Mouse (Mus musculus) heart, postnatal 10 days (tissue): Measurements from ENCODE around the gene Ryr2. TPM values are rescaled to one million over a fixed set of nuclear protein-coding genes. Genes with fewer than 3 reads are reported as not detected.
A peak's percentile ranks its signal among the peaks of the same experiment; 100 is the strongest.

ENCODE experiments used
- DNase-seq, 2 experiments: peaks; one replicate each; pipeline ENCODE4 v3.0.0; 2021
- intact Hi-C: fragments of 180-260 bp; cut with DNase I; formaldehyde crosslinking; loops from one replicate; pipeline ENCODE4 v1.15.1; 2025
- total RNA-seq, 2 experiments: library from RNA; stranded (reverse); gene quantifications; 2 replicates each; pipeline ENCODE4 v1.2.3; 2021

Gene Ryr2
- total RNA-seq, 2 experiments from 2014 or later: 767 to 773 TPM

DNA sequence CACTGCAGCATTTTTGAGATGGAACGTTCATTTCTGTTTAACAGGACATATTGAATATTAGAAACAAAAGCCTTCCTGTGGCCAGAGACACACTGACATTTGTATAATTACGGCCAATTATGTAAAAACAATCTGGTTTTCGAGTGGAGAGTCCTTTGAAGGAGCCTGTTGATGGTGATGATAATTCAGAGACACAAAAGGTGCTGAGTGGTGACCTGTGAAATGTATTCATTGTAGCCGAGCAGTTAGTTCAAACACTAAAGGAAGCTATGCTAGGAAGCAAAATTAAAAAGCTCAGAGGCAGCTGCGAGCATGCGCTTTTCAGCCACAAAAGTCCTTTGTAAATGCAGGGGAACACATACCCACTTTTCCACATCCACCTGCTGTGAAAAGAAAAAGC, 203.9 kb downstream of the Ryr2 start:
- no peak for DNase-seq
- intact Hi-C loops: no loop called here

DNA sequence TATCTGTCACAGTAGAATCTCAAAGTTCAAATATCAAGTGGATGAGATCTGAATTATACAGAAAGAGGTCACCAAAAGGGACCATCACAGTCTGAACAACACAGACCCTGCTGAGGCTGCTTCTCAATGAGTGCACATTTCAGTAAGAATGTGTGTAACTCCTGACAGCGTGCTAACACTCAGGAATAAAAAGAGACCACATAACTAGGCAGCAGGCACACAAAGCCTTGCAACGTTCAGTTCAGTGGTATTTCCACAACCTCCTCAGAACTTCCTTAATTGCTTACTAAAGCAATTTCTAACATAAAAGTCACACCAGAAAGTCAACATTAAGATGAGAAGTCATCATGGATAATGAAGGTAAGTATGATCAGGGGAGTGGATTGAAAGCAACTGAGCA, 206.1 kb downstream of the Ryr2 start:
- intact Hi-C loops: no loop called here
- DNase-seq: no peak

DNA sequence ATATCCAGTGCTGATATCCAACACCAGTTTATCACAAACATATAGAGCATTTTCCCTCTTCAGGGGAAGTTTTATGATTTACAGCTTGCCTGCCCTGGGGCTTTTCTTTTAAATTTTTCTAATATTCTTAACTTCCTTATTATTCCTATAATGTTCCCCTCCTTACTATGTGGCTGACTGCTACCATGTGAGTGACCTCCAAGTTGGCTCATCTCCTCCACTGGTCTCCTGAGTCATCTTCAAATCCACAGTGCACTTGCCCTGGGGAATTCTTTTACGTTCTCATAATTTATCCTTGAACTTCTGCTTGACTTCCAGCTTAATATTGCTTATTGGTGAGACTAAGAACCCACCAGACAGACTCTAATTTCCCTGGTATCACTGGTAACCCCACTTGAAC, 211.1 kb downstream of the Ryr2 start:
- no peak for DNase-seq
- intact Hi-C loops: no loop called here

DNA sequence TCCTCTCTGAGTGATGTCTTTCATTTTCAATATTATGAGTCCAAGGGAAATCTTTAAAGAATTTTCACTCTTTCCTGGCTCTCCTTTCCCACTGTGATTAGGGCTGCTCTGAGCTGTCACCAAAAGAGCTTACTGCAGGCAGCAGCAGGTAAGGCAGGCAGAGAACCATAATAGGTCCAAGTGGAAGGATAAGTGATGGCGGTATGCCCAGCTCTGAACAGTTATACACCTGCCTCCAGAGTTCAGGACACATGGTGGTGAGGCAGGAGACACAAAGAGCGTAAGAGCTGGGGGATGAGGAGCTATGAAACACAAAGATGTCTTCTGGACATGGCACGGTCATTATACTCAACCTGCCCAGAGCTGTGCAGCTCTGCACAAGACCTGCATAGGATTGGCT, 215.0 kb downstream of the Ryr2 start:
- peak; percentile 37 to 41 for DNase-seq
- intact Hi-C loops: loop anchor here (5.0 kb wide), 1 partner anchor 91 kb away; no protein-coding TSS in a partner anchor

DNA sequence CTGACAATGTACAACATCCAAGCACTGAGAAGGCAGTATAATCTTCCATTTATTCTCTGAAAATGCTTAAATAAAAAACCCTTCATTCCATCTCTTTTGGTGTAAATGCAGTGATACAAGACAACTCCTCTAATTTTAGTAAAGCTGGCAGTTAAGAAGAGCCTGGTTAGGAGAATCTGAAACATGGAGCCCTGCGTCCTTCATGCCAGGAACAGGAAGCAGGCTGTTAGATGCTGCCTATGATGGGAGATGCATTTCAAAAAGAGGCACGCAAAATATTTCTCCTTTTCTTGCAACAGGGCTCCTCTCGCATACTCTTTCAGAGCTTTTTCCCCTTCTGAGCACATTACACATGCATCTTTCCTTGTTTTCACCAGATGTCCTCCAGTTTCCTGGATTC, 215.6 kb downstream of the Ryr2 start:
- DNase-seq: no peak
- intact Hi-C loops: loop anchor here (5.0 kb wide), 1 partner anchor 91 kb away; no protein-coding TSS in a partner anchor

DNA sequence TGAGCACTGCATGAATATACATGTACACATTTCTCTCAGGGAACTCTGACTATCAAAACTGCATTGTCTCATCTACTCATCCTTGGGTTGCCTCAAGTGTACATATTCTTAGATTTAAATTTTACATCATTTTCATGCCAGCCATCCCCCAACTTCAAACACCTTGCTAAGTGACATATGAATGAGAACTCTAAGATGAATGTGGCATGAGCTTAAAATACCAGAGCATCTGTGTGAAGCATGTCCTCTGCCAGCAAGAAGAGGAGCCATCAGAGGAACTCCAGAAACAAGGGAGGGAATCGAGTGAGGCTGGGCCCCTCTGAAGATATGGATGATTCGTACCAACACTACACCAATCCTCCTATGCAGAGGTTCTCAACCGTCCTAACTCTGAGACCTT, 222.6 kb downstream of the Ryr2 start:
- intact Hi-C loops: no loop called here
- no peak for DNase-seq

DNA sequence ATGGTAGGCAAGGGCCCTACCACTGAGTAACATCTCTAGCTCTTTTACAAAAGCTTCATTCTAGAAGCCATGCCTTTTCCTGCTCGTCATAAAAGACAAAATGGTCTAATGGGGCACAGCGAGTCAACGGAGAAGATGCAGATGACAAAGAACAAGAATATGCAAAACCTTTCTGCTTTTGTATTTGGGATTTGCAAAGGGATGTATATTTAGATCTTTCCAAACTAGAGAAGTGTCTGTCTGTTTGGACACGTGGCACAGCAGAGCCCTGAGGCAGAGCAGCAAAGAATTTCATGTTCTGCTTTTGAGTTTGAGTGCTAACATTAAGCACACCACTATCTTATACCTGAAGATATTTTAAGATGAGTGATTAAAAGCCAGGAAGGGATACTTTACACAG, 224.4 kb downstream of the Ryr2 start:
- intact Hi-C loops: no loop called here

DNA sequence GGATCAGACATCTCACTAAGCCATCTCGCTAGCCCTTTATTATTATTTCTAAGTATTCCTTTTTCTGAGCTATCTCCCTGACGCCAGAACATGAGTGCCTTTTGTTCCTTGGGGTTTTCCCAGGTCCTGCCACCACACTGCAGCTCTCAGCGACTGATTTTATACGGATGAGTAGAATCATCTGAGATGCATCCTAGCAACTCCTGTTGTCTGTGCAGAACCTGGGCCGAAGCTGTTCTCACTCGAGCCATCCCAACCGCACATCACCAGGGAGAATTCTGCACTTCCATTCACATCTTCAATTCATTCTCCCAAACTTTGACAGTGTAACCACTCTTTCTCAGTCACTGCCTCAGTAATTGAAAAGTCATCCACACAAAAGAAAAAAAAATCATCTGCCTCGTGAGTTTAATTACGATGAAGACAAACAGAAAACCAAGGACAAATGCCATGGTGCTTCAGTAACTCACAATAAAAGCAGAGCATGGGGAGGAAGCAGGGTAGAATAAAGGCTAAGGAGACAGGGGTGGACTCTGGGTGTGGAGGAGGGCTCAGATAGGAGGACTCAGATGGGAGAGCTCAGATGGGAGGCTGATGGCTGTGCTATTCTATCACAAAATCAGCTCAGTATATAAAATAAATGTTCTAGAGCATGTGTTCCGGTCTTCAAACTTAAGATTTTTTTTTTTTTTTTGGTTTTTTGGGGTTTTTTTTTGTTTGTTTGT, 226.1 kb downstream of the Ryr2 start:
- intact Hi-C loops: no loop called here
- DNase-seq: no peak

More for the DNA sequence above, 224.4 kb downstream of the Ryr2 start:
- DNase-seq: no peak

DNA sequence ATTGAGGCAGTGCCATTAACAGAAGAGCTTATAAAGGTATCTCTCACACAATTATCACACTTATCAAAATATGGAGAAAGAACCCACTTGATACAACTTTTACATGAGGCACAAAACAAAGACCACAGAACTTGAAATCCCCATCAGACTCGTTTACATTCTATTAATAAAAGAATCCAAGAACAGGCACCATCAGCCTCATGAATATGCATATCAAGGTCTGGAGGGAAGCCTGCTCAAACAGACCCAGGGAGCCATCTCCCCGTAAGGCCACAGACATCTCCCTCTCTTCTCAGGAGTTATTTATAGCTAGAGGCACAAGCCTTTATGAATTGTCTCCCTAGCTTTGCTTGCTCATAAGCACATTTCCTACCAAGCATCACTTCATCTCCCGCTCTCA, 227.7 kb downstream of the Ryr2 start:
- DNase-seq: no peak
- intact Hi-C loops: loop anchor here (10.0 kb wide), 1 partner anchor 126 kb away; no protein-coding TSS in a partner anchor

DNA sequence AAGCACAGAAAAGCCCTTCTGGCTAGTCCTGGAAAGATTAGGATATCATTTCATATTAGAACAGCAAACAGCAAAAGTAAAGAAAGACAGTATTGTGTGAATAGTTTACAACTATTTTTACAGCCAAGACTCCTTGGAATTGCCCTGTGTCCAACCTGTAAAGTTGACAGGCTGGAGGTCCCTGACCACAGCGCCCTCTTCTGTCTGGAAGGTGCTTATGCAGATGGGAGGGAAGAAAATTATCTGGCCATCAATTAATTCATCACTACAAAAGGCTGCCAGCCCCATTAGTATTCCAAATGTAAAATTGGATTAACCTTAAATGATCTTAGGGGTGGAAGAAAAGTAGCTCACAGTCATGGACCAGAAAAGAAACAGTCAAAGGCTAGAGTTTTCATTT, 231.9 kb downstream of the Ryr2 start:
- intact Hi-C loops: loop anchor here (10.0 kb wide), 1 partner anchor 130 kb away; no protein-coding TSS in a partner anchor
- DNase-seq: peak in 1 of 2 experiments; percentile 20

DNA sequence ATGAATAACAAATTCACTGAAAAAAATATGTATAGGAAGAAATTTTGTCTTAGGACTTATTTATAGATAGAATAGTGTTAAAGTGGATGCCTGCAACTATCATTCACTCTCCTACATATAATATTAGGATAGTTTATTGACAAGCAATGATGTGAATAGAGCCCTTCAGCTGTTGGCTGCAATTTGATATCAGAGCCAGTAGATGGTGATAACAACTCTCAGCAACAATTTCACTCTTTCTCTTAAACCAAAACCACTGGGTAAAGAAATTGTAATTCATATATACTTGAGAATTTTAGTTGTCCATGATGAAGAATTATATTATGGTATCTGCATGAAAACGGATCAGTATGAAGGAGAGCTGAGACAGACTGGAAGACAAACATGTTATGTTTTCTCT, 236.8 kb downstream of the Ryr2 start:
- intact Hi-C loops: loop anchor here (10.0 kb wide), 1 partner anchor 135 kb away; no protein-coding TSS in a partner anchor
- no peak for DNase-seq

DNA sequence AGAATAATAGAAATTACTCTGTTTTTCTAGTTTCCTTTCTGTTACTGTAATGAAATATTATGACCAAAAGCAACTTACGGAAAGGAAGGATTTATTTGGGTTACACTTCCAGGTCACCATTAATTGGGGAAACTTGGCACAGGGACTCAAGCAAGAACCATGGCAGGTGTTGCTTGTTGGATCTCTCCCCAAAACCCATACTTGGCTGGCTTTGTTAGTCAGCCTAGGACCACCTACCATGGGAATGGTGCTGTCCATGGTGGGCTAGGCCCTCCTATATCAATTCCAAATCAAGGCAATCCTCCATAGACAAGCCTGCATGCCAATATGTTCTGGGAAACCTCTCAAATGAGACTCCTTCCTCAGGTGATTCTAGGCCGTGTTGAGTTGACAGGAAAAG, 237.3 kb downstream of the Ryr2 start:
- intact Hi-C loops: no loop called here

DNA sequence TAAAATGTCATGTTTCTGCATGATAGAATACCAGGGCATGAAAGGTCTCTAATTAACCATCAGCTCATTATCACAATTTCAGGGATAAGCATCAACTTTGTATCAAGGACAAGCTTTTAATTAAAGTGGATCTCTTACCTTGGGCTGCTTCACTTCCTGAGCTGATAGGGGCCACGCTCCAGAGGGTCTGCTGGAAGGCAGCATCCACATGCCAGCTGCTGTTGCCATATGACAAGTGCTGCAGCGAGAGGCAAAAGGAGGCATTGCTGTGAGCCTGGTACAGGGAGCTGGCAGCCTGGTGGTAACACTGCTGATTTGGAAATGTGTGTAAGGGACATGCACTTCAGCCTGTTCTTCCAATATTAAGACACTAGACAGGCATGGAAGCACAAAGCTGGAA, 237.8 kb downstream of the Ryr2 start:
- DNase-seq: no peak
- intact Hi-C loops: no loop called here

More for the DNA sequence above, 237.3 kb downstream of the Ryr2 start:
- no peak for DNase-seq

DNA sequence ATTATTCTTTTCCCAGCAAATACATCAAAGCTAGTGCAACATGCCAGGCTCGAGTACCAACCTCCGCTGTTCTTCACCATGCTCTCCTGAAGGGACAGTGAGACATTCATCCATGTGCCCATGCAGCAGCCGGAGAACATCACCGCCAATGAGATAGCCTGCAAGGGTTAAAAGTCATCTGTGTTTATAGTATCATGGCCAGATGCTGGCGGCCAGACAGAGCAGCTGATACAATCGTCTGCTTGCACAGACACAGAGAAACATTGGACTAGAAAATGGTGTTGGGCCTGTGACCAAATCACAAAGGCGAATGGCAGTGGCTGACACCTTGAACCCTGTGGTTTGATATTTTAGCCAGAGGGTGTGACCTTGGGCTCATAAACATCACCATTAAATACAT, 238.7 kb downstream of the Ryr2 start:
- intact Hi-C loops: no loop called here

DNA sequence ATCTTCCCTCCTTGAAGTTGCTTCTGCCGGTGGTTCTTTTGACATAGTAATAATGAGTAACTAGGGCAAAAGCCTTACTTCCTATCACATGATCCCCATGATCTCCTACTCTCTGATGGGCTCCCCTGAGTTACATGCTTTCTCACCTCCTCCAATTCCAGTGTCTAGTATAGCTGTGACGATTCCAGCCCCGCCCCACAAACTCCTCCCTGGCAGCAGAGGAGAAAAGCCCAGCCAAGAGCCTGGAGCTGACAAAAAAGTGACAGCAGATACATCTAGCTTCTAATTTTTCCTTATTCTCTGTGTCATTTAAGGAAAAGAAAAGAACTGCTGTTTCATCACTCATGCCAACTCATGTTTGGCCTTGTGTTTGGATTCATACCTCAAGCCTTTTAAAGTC, 241.5 kb downstream of the Ryr2 start:
- no peak for DNase-seq
- intact Hi-C loops: no loop called here

More for the DNA sequence above, 238.7 kb downstream of the Ryr2 start:
- DNase-seq: no peak

DNA sequence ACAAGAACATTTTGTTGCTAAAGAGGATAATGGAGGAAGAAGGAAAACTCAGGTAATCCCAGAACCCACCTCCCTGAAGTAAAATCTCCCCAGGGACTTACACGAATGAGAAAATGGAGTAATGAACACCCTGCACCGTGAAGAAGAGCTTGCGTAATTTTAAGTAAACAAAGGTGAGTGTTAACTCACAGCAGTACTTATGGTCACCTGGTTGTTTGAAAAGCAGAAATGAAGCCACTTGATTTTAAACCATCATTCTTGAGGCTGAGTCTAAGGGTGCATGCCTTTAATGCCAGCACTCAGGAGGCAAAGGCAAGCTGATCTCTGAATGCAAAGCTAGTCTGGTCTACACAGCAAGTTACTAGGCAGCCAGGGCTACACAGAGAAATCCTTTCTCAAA, 255.1 kb downstream of the Ryr2 start:
- DNase-seq: no peak
- intact Hi-C loops: no loop called here

DNA sequence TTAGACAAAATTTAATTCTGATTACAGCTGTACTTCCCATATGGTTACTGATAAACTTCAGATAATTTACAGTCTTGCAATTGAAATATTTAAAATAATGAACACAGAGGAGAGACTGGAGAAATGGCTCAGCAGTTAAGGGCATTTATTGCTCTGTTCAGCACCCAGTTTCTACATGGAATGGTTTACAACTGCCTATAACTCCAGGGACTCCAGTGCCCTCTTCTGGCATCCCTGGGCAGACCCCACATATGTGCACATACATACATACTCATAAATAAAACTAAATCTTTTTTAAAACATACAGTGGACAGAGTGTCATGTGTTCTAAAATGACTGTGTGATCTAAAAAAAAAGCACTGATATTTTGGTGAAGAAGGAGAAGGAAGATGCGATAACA, 262.9 kb downstream of the Ryr2 start:
- no peak for DNase-seq
- intact Hi-C loops: no loop called here

DNA sequence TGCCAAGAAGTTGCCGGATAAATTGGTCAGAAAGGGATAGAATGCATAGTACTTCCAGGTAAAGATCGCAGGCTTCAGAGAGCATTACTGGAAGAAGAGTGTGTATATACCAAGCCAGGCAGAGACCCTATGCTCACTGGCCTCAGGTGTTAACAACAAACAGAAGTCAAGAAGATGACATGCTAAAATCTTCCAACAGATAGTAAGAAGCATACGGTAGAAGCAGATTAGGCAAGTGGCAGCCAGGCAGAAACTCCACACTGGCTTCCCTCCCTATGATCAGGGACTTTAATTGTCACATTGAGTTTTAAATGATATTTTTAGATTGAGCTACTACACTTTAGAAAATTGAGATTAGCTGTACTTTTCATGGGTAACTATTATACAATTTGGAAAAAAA, 268.9 kb downstream of the Ryr2 start:
- intact Hi-C loops: no loop called here
- no peak for DNase-seq

DNA sequence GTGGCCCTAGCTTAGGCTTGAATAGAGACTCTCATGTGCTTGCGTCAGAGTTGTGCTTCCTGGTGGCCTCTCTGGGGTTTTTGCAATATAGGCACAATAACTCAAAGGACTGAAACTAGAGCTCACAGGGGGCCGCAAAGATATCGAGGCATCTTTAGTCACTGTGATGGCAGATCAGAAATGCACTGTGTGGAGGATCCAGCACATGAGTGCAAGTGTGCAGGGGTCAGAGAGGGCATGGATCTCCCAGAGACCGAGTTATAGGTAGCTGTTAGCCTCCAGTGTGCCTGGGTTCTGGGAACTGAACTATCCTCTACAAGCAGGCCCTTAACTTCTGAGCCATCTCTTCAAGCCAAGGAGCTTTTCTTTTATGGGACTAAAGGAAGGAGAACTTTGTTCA, 269.6 kb downstream of the Ryr2 start:
- no peak for DNase-seq
- intact Hi-C loops: no loop called here

DNA sequence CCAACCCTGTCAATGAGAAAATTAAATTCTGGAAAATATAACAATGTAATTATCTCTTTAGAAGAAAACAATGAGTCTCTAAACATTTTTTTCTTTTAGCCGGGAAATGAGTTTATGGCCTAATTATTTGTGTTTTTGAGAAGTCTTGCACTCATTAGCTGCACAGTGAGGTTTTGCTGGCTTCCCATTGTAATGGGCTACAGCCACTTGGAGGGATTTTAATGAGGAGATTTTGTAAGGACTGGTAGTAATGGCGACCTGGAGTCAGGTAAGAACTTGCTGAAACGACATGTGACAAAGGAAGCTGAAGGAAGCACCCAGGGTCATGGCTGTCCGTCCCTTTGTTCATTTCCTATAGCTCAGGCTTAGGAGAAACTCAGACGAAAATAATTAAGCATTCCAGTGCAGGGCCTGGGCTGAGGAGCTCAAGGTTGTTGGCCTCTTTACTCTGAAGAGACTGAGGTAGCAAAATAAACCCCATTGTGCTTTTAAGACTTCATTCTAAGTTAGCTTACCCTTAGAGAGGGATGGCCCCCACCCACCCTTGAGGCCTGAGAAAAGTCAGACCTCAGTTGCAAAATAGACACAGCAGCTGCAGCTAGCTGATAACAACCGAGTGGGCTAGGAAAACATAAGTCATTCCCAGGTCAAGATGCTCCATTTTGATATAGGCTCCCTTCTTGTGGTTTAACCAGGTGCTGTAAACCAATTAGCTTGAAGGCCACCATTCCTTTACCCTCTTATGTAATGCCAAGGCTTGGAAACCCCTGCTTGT, 270.3 kb downstream of the Ryr2 start:
- no peak for DNase-seq
- intact Hi-C loops: no loop called here

DNA sequence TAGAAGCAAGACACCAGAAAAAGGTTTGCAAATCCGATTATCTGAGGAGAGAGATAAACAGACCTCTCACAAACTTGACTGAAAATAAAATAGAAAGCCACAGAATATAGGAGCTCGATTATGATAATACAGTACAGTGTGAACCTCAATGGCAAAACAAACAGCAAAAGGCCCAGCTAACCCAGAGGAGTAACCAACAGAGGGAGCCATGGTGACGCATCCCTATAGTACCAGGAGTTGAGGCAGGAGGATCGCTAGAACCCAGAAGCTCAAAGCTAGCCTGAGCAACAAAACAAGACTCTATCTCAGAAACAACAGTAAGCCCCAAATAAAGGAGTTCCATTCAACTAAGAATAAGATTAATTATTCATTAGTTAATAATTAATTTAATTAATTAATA, 275.5 kb downstream of the Ryr2 start:
- DNase-seq: no peak
- intact Hi-C loops: no loop called here
